Mouse (Mus musculus) forebrain, postnatal 0 days (tissue): ENCODE measurements around the gene Pla2g5. TPM values are rescaled to one million over a fixed set of nuclear protein-coding genes. Genes with fewer than 3 reads are reported as not detected.

Source experiments
- ATAC-seq: fragments of 200-750 bp; cut with Nextera tagmentation; 2 replicates; pipeline ENCODE4 v1.8.0; 2017; ENCODE audit warnings: mild to moderate bottlenecking, moderate library complexity
- DNase-seq: peaks from one replicate; pipeline ENCODE4 v3.0.0-alpha.2; 2015
- H3K27ac ChIP-seq: fragments of 300-500 bp; sonication (generic); 2 replicates; pipeline ENCODE4 v1.5.1; 2014; ENCODE audit warnings: low read depth, mild to moderate bottlenecking, antibody characterized with exemption, low read length, moderate library complexity, mixed read lengths
- H3K27me3 ChIP-seq: fragments of 300-500 bp; sonication (generic); 2 replicates; pipeline ENCODE4 v1.6.1; 2014; ENCODE audit warnings: mild to moderate bottlenecking, low read length, mixed read lengths; ENCODE audit not compliant: insufficient read depth
- H3K36me3 ChIP-seq: fragments of 300-500 bp; sonication (generic); 2 replicates; pipeline ENCODE4 v1.6.1; 2014; ENCODE audit warnings: mild to moderate bottlenecking, moderate library complexity; ENCODE audit not compliant: insufficient read depth
- H3K4me1 ChIP-seq: fragments of 300-500 bp; sonication (generic); 2 replicates; pipeline ENCODE4 v1.6.1; 2014; ENCODE audit warnings: antibody characterized with exemption; ENCODE audit not compliant: insufficient read depth
- H3K4me2 ChIP-seq: fragments of 300-500 bp; sonication (generic); 2 replicates; pipeline ENCODE4 v1.6.1; 2014; ENCODE audit warnings: low read depth, mild to moderate bottlenecking, moderate library complexity
- H3K4me3 ChIP-seq: fragments of 300-500 bp; sonication (generic); 2 replicates; pipeline ENCODE4 v1.5.1; 2014; ENCODE audit warnings: low read depth, low read length, mixed read lengths
- H3K9ac ChIP-seq: fragments of 300-500 bp; sonication (generic); 2 replicates; pipeline ENCODE4 v1.6.1; 2014; ENCODE audit warnings: mild to moderate bottlenecking
- H3K9me3 ChIP-seq: fragments of 300-500 bp; sonication (generic); 2 replicates; pipeline ENCODE4 v1.6.1; 2016; ENCODE audit warnings: low read length
- CTCF ChIP-seq: sonication (generic); IDR thresholded peaks from 2 replicates; pipeline ENCODE4 v1.5.1; 2016; ENCODE audit warnings: antibody characterized with exemption, control low read depth, low read depth
- whole genome bisulfite sequencing: fragments of 180-500 bp; shearing (Covaris S2); extraction: QIAGEN DNeasy Blood & Tissue Kit; methylation state at CpG from one replicate; pipeline ENCODE4 v1.1.7; 2014; 5-methylcytosine and 5-hydroxymethylcytosine counted together
- polyA plus RNA-seq: library from polyadenylated mRNA; unstranded; fragments of >200 nt; fragmentation: Nextera tagmentation; extraction: Ambion mirVana; gene quantifications from 2 replicates; pipeline ENCODE4 v1.2.1, GENCODE M21; 2015
- total RNA-seq: library from RNA; depleted of rRNA; stranded (reverse); fragments of >200 nt; gene quantifications from 2 replicates; pipeline ENCODE4 v1.2.3, GENCODE M21; 2014

Gene Pla2g5
- total and polyA plus RNA-seq, 2 experiments from 2014 or later, result 1.5 to 2.9 TPM

DNA sequence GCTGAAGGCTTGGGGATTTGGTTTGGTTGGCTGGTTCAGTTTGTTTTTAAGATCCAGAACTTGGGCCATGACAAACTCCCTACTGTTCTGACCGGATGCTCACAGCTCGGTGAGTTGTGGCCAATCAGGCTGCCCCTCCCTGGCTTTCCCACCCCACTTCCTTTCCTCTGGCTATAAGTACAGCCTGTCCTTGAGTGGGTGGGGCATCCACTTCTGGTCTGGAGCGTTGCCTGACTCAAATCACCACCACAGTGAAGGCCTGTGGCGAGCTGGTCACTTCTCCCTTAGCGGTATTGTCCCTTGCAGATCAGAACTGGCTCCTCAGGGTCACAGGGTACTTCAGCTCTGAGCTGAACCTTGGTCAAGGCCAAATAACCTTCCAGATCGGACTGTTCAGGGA is 45.5 kb downstream of the Pla2g5 start:
- H3K4me3 ChIP-seq, result no peak overlapping the region
- 0 out of 2 replicates have a peak, but pooled peaks cover 3% of the 10 kb centered on the region for H3K9me3 ChIP-seq
- ATAC-seq (no peak), DNase-seq (no peak)
- H3K36me3 ChIP-seq, result no peaks in the 10 kb centered on the region
- no peak for TF ChIP-seq CTCF
- no peaks in the 10 kb centered on the region for H3K4me1 ChIP-seq
- H3K9ac ChIP-seq, result no peak overlapping the region
- no peaks in the 10 kb centered on the region for H3K27me3 ChIP-seq
- 84% methylated on average over 6 of the region's 6 CpGs for WGBS
- H3K27ac ChIP-seq, result no peak overlapping the region
- H3K4me2 ChIP-seq, result no peak overlapping the region

GRCm38 (mm10) chr4:138816166-138816565 is 47.1 kb downstream of the Pla2g5 start:
- DNase-seq (no peak), ATAC-seq (no peak)
- no peak overlapping the region for H3K9ac ChIP-seq
- H3K4me3 ChIP-seq, result no peak overlapping the region
- H3K4me1 ChIP-seq, result no peaks in the 10 kb centered on the region
- no peak for TF ChIP-seq CTCF
- no peaks in the 10 kb centered on the region for H3K36me3 ChIP-seq
- H3K9me3 ChIP-seq, result no peaks in the 10 kb centered on the region
- WGBS, result 83% methylated on average over 9 of the region's 9 CpGs
- no peaks in the 10 kb centered on the region for H3K27me3 ChIP-seq
- no peak overlapping the region for H3K4me2 ChIP-seq
- no peak overlapping the region for H3K27ac ChIP-seq

DNA sequence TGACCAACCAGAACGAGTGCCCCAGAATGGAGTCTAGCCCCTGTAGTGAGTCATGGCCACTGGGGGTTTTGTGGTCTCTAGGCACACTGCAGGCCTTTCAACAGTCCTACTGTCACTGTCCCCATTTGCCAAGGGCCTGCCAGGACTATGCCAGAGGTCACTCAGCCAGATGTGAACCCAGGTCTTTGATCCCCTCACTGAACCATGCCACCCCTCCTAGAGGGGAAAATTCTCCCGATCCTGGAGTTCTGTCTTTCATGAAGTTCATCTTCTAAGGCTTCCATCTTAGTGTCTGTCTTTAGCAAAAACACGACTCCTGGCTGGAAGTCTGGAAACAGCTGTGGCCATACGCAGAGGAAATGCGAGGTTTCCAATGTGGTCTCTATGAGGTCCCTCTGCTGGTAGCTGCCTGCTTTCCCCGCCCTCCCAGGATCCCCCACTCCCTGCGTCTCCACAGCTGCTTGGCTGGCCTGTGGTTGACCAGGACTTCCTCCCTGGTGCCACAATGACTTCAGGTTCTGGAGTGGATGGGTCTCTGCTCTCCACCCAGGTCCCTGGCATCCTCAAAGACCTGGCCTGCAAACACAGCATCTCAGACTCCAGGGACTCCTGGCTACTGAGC is 56.3 kb downstream of the Pla2g5 start:
- H3K9ac ChIP-seq, result no peak overlapping the region
- WGBS, result 82% methylated on average over 7 of the region's 7 CpGs
- no peaks in the 10 kb centered on the region for H3K9me3 ChIP-seq
- no peak overlapping the region for H3K4me3 ChIP-seq
- H3K36me3 ChIP-seq, result no peaks in the 10 kb centered on the region
- DNase-seq (no peak), ATAC-seq (no peak)
- no peak overlapping the region for H3K27ac ChIP-seq
- H3K4me1 ChIP-seq, result no peaks in the 10 kb centered on the region
- H3K27me3 ChIP-seq, result no peaks in the 10 kb centered on the region
- no peak overlapping the region for H3K4me2 ChIP-seq
- TF ChIP-seq CTCF, result no peak

DNA sequence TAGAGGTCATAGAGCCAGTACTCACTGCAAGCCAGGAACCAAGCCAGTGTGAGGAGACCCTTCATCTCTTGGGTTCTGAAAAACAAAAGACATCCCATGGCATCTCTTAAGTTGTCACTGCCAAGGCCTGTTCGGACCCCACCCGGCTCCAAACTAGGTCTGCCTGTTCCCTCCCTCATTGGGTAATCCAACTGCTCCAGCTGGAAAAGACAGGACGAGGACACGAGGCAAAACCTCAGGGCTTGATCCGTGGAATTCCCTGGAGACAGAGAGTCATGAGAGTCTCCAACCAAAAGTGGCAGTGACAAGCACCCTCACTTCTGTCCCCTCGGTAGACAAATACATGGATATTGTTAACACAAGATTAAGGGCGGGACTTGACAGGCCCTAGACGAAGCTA is 57.1 kb downstream of the Pla2g5 start:
- DNase-seq (no peak), ATAC-seq (no peak)
- Histone ChIP-seq H3K4me3 (no peak overlapping the region), H3K4me2 (no peak overlapping the region), H3K27me3 (no peaks in the 10 kb centered on the region), H3K27ac (no peak overlapping the region), H3K9me3 (no peaks in the 10 kb centered on the region), H3K9ac (no peak overlapping the region), H3K4me1 (no peaks in the 10 kb centered on the region), H3K36me3 (no peaks in the 10 kb centered on the region)
- 82% methylated on average over 8 of the region's 8 CpGs for WGBS
- no peak for TF ChIP-seq CTCF

DNA sequence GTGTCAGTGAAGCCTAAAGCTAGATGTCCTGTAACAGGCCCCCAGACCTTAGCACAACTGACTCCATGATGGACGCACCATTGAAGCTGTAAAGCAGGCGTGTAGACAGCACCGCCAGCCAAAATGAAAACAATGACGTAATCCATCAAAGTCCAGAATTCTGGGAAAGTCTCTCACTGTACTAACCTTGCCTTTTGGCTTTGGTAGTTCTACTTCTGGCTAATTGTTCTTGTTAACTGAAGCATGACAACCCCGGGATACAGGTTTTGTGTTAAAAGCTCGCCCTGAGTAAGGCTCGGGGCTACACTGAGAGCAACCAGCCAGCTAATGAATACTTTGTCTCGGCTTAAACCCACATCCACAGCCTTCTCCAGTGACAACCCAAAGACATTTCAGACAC is 58.0 kb downstream of the Pla2g5 start:
- Histone ChIP-seq H3K9me3 (no peaks in the 10 kb centered on the region), H3K27ac (no peak overlapping the region), H3K4me3 (no peak overlapping the region), H3K4me1 (no peaks in the 10 kb centered on the region), H3K4me2 (no peak overlapping the region), H3K36me3 (no peaks in the 10 kb centered on the region), H3K9ac (no peak overlapping the region), H3K27me3 (no peaks in the 10 kb centered on the region)
- DNase-seq, result no peak
- TF ChIP-seq CTCF, result no peak
- no peak for ATAC-seq
- 21% methylated on average over 8 of the region's 8 CpGs for WGBS

GRCm38 (mm10) chr4:138802917-138803316 is 60.4 kb downstream of the Pla2g5 start:
- no peak overlapping the region for H3K4me2 ChIP-seq
- no peak overlapping the region for H3K27ac ChIP-seq
- no peak overlapping the region for H3K9ac ChIP-seq
- H3K36me3 ChIP-seq, result no peaks in the 10 kb centered on the region
- no peaks in the 10 kb centered on the region for H3K27me3 ChIP-seq
- H3K4me3 ChIP-seq, result no peak overlapping the region
- ATAC-seq (no peak), DNase-seq (no peak)
- H3K4me1 ChIP-seq, result peaks cover 4% of the 10 kb centered on the region; the same call in 1 of the 2 replicates
- TF ChIP-seq CTCF, result no peak
- H3K9me3 ChIP-seq, result no peaks in the 10 kb centered on the region
- 83% methylated on average over 11 of the region's 11 CpGs for WGBS

- peak; percentile 29 for DNase-seq
- Histone ChIP-seq H3K36me3 (no peaks in the 10 kb centered on the region), H3K9ac (no peak overlapping the region)
Measured at GRCm38 (mm10) chr4:138801631-138802030, 61.7 kb downstream of the Pla2g5 start.

More at GRCm38 (mm10) chr4:138801631-138802030, 61.7 kb downstream of the Pla2g5 start:
- Histone ChIP-seq H3K27ac (no peak overlapping the region), H3K4me2 (no peak overlapping the region), H3K9me3 (no peaks in the 10 kb centered on the region), H3K4me1 (peaks cover 4% of the 10 kb centered on the region; the same call in 1 of the 2 replicates), H3K27me3 (no peaks in the 10 kb centered on the region), H3K4me3 (no peak overlapping the region)
- no peak for TF ChIP-seq CTCF
- 79% methylated on average over 4 of the region's 4 CpGs for WGBS
- peak; percentile 69 for ATAC-seq
